Mouse (Mus musculus) MEL (cell line): Measurements from ENCODE around the gene Fut1. TPM values are rescaled to one million over a fixed set of nuclear protein-coding genes. Genes with fewer than 3 reads are reported as not detected.

ENCODE experiments used
- DNase-seq: peaks from one replicate; pipeline ENCODE4 v3.0.0; 2011; ENCODE audit warnings: low read depth, low spot score
- H3K27ac ChIP-seq: 2 replicates; pipeline ENCODE4 v1.5.1; 2012; ENCODE audit warnings: low read depth, mild to moderate bottlenecking, control low read depth, low read length, moderate library complexity; ENCODE audit not compliant: control insufficient read depth
- H3K27me3 ChIP-seq, 2 experiments: fragments of 150-350 bp in 1 of 2; sonication (generic) in 1 of 2; 2 replicates each; pipeline ENCODE4 v1.6.1; 2012; ENCODE audit warnings: low read length in 2 of 2, mild to moderate bottlenecking in 2 of 2, improper control_type of control experiment in 1 of 2, moderate library complexity in 1 of 2; ENCODE audit not compliant: insufficient read depth in 2 of 2, control insufficient read depth in 1 of 2
- H3K36me3 ChIP-seq, 2 experiments: 2 replicates each; pipeline ENCODE4 v1.6.1; 2012 to 2014; ENCODE audit warnings: low read length in 2 of 2, improper control_type of control experiment in 1 of 2, inconsistent platforms in 1 of 2, mild to moderate bottlenecking in 1 of 2; ENCODE audit not compliant: insufficient read depth in 2 of 2, control insufficient read depth in 1 of 2
- H3K4me1 ChIP-seq, 2 experiments: fragments of 150-350 bp in 1 of 2; sonication (generic) in 1 of 2; 2 replicates each; pipeline ENCODE4 v1.6.1; 2012; ENCODE audit warnings: low read length in 2 of 2, improper control_type of control experiment in 1 of 2, mild to moderate bottlenecking in 1 of 2; ENCODE audit not compliant: insufficient read depth in 2 of 2, control insufficient read depth in 1 of 2
- H3K4me3 ChIP-seq, 2 experiments: fragments of 150-350 bp in 1 of 2; sonication (generic) in 1 of 2; 2 replicates each; pipeline ENCODE4 v1.5.1; 2012; ENCODE audit warnings: low read depth in 2 of 2, low read length in 2 of 2, mild to moderate bottlenecking in 2 of 2, moderate library complexity in 2 of 2, control low read depth in 1 of 2, improper control_type of control experiment in 1 of 2; ENCODE audit not compliant: control insufficient read depth in 1 of 2, insufficient read depth in 1 of 2
- H3K79me2 ChIP-seq: 2 replicates; pipeline ENCODE4 v1.6.1; 2012; ENCODE audit warnings: mild to moderate bottlenecking, low read length, moderate library complexity; ENCODE audit not compliant: control insufficient read depth, poor library complexity, insufficient read depth
- H3K9ac ChIP-seq: 2 replicates; pipeline ENCODE4 v1.6.1; 2012; ENCODE audit warnings: low read depth, mild to moderate bottlenecking, control low read depth, low read length, moderate library complexity; ENCODE audit not compliant: control insufficient read depth, poor library complexity, severe bottlenecking
- H3K9me3 ChIP-seq: fragments of 150-350 bp; sonication (generic); replicated peaks from 2 replicates; pipeline ENCODE4 v1.6.1; 2012; ENCODE audit warnings: mild to moderate bottlenecking, low read length, improper control_type of control experiment, moderate library complexity; ENCODE audit not compliant: insufficient read depth
- BHLHE40 ChIP-seq: IDR thresholded peaks from 2 replicates; pipeline ENCODE4 v1.6.1; 2012; ENCODE audit warnings: low read depth, mild to moderate bottlenecking, inconsistent platforms, low read length, improper control_type of control experiment, borderline replicate concordance
- CHD1 ChIP-seq: IDR thresholded peaks from 2 replicates; pipeline ENCODE4 v1.6.1; 2012; ENCODE audit warnings: low read depth, mild to moderate bottlenecking, inconsistent platforms, low read length, improper control_type of control experiment
- CHD2 ChIP-seq: IDR thresholded peaks from 2 replicates; pipeline ENCODE4 v1.6.1; 2011; ENCODE audit warnings: low read length, improper control_type of control experiment
- CTCF ChIP-seq, 3 experiments: IDR thresholded peaks in 2 of 3; conservative IDR thresholded peaks in 1 of 3; 2 replicates each; pipeline ENCODE4 v1.5.1; 2011 to 2012; ENCODE audit warnings: low read length in 3 of 3, low read depth in 2 of 3, mild to moderate bottlenecking in 2 of 3, improper control_type of control experiment in 1 of 3, inconsistent platforms in 1 of 3, mixed read lengths in 1 of 3, moderate library complexity in 1 of 3; ENCODE audit not compliant: control insufficient read depth in 1 of 3, insufficient read depth in 1 of 3, poor library complexity in 1 of 3, severe bottlenecking in 1 of 3
- E2F4 ChIP-seq: IDR thresholded peaks from 2 replicates; pipeline ENCODE4 v1.6.1; 2011; ENCODE audit warnings: low read depth, low read length, improper control_type of control experiment, borderline replicate concordance
- ELF1 ChIP-seq: IDR thresholded peaks from 2 replicates; pipeline ENCODE4 v1.6.1; 2014; ENCODE audit warnings: low read depth, mild to moderate bottlenecking, inconsistent platforms, low read length, improper control_type of control experiment, moderate library complexity
- ETS1 ChIP-seq: IDR thresholded peaks from 2 replicates; pipeline ENCODE4 v1.6.1; 2012; ENCODE audit warnings: low read depth, mild to moderate bottlenecking, inconsistent platforms, low read length, improper control_type of control experiment, moderate library complexity
- GABPA ChIP-seq: IDR thresholded peaks from 2 replicates; pipeline ENCODE4 v1.6.1; 2012; ENCODE audit warnings: low read depth, mild to moderate bottlenecking, inconsistent platforms, low read length, improper control_type of control experiment, moderate library complexity
- JUND ChIP-seq: IDR thresholded peaks from 2 replicates; pipeline ENCODE4 v1.6.1; 2011; ENCODE audit warnings: low read depth, mild to moderate bottlenecking, improper control_type of control experiment, low read length
- MAX ChIP-seq: IDR thresholded peaks from 2 replicates; pipeline ENCODE4 v1.6.1; 2011; ENCODE audit warnings: low read length, improper control_type of control experiment
- MAZ ChIP-seq: IDR thresholded peaks from 2 replicates; pipeline ENCODE4 v1.6.1; 2012; ENCODE audit warnings: low read depth, mild to moderate bottlenecking, inconsistent platforms, low read length, improper control_type of control experiment
- MEF2A ChIP-seq: IDR thresholded peaks from 2 replicates; pipeline ENCODE4 v1.6.1; 2014; ENCODE audit warnings: low read depth, mild to moderate bottlenecking, inconsistent platforms, low read length, improper control_type of control experiment; ENCODE audit not compliant: poor library complexity, insufficient replicate concordance, severe bottlenecking; ENCODE audit errors: extremely low read depth
- MYC ChIP-seq: IDR thresholded peaks from 2 replicates; pipeline ENCODE4 v1.6.1; 2011; ENCODE audit warnings: low read depth, mild to moderate bottlenecking, low read length, improper control_type of control experiment, moderate library complexity
- NELFE ChIP-seq: IDR thresholded peaks from 2 replicates; pipeline ENCODE4 v1.6.1; 2011; ENCODE audit warnings: low read depth, low read length, improper control_type of control experiment
- POLR2AphosphoS2 ChIP-seq: IDR thresholded peaks from 2 replicates; pipeline ENCODE4 v1.6.1; 2011; ENCODE audit warnings: low read length, improper control_type of control experiment
- POLR2AphosphoS5 ChIP-seq: IDR thresholded peaks from 2 replicates; pipeline ENCODE4 v1.6.1; 2012; ENCODE audit warnings: low read depth, borderline replicate concordance, mild to moderate bottlenecking, inconsistent platforms, low read length, moderate library complexity, mixed read lengths
- RAD21 ChIP-seq: IDR thresholded peaks from 2 replicates; pipeline ENCODE4 v1.6.1; 2011; ENCODE audit warnings: mild to moderate bottlenecking, low read depth, low read length, improper control_type of control experiment
- TAL1 ChIP-seq: IDR thresholded peaks from 2 replicates; pipeline ENCODE4 v1.6.1; 2012; ENCODE audit warnings: mild to moderate bottlenecking, inconsistent platforms, low read length, moderate library complexity, mixed read lengths
- TBP ChIP-seq: IDR thresholded peaks from 2 replicates; pipeline ENCODE4 v1.8.0; 2011; ENCODE audit warnings: low read depth, low read length, improper control_type of control experiment
- TCF12 ChIP-seq: IDR thresholded peaks from 2 replicates; pipeline ENCODE4 v1.6.1; 2014; ENCODE audit warnings: low read depth, mild to moderate bottlenecking, inconsistent platforms, low read length, improper control_type of control experiment, moderate library complexity
- USF1 ChIP-seq: IDR thresholded peaks from 2 replicates; pipeline ENCODE4 v1.6.1; 2014; ENCODE audit warnings: low read depth, mild to moderate bottlenecking, inconsistent platforms, low read length, improper control_type of control experiment, moderate library complexity
- ZMIZ1 ChIP-seq: IDR thresholded peaks from 2 replicates; pipeline ENCODE4 v1.6.1; 2012; ENCODE audit warnings: low read depth, mild to moderate bottlenecking, inconsistent platforms, low read length, improper control_type of control experiment, moderate library complexity
- ZNF384 ChIP-seq: IDR thresholded peaks from 2 replicates; pipeline ENCODE4 v1.6.1; 2012; ENCODE audit warnings: low read depth, mild to moderate bottlenecking, inconsistent platforms, low read length, improper control_type of control experiment
- polyA plus RNA-seq, 2 experiments: library from polyadenylated mRNA; stranded (reverse) in 1 of 2; unstranded in 1 of 2; fragments of >175 nt in 1 of 2; fragments of >200 nt in 1 of 2; gene quantifications; 2 replicates each; pipeline versions ENCODE4 v1.2.1 to v1.2.4; 2012; ENCODE audit warnings: low replicate concordance in 2 of 2, low read depth in 1 of 2; ENCODE audit not compliant: insufficient read length in 2 of 2, insufficient read depth in 1 of 2, missing spikeins in 1 of 2
- total RNA-seq: library from RNA; depleted of rRNA; stranded (reverse); fragments of 300-350 nt; gene quantifications from 2 replicates; pipeline ENCODE4 v1.2.3, GENCODE M21; 2012

Gene Fut1
- total and polyA plus RNA-seq, 3 experiments = 0.04 TPM; not detected in 2

- TF ChIP-seq POLR2AphosphoS5 = no peak
- TF ChIP-seq ZNF384 = no peak
- TF ChIP-seq TAL1 = no peak
- no peak for TF ChIP-seq ELF1
- no peak for TF ChIP-seq TBP
- TF ChIP-seq MYC = no peak
- no peak for TF ChIP-seq CTCF (IDR thresholded peaks at IDR 0.05 in 2 of 3, conservative IDR thresholded peaks at IDR 0.05 in 1 of 3; ENCODE audit: control insufficient read depth in 1 of 3, insufficient read depth in 1 of 3, low read depth in 2 of 3, low read length in 3 of 3, poor library complexity in 1 of 3, severe bottlenecking in 1 of 3)
- no peak for TF ChIP-seq USF1
- TF ChIP-seq ZMIZ1 = no peak
- no peak for TF ChIP-seq CHD1
- TF ChIP-seq, all 39 proteins: peak for 0
- no peak overlapping the region for H3K27ac ChIP-seq
- no peaks in the 10 kb centered on the region for H3K27me3 ChIP-seq
- no peaks in the 10 kb centered on the region for H3K79me2 ChIP-seq
- peaks cover 2 to 5% of the 10 kb centered on the region in 2 experiments; a peak in 3 of 4 replicates for H3K4me1 ChIP-seq
- H3K36me3 ChIP-seq = peaks cover 0 to 2% of the 10 kb centered on the region in 2 experiments; a peak in 2 of 4 replicates
- no peak overlapping the region for H3K9ac ChIP-seq
- DNase-seq = no peak
- no peak overlapping the region for H3K4me3 ChIP-seq
- H3K9me3 ChIP-seq = no peaks in the 10 kb centered on the region
Observed at GRCm38 (mm10) chr7:45605704-45606289, 11.3 kb upstream of the Fut1 start.

GRCm38 (mm10) chr7:45609511-45609910 lies 7.6 kb upstream of the Fut1 start:
- no peak for DNase-seq
- no peak overlapping the region for H3K4me3 ChIP-seq
- H3K27ac ChIP-seq = no peak overlapping the region
- H3K9ac ChIP-seq = no peak overlapping the region
- H3K9me3 ChIP-seq = no peaks in the 10 kb centered on the region
- no peaks in the 10 kb centered on the region for H3K79me2 ChIP-seq
- H3K36me3 ChIP-seq = peaks cover 0 to 4% of the 10 kb centered on the region in 2 experiments; a peak in 2 of 4 replicates
- H3K4me1 ChIP-seq = peaks cover 3 to 13% of the 10 kb centered on the region in 2 experiments; a peak in 3 of 4 replicates
- H3K27me3 ChIP-seq = no peaks in the 10 kb centered on the region
- TF ChIP-seq CHD2 = no peak
- TF ChIP-seq MAX = no peak
- no peak for TF ChIP-seq ZNF384
- no peak for TF ChIP-seq CTCF (IDR thresholded peaks at IDR 0.05 in 2 of 3, conservative IDR thresholded peaks at IDR 0.05 in 1 of 3; ENCODE audit: control insufficient read depth in 1 of 3, insufficient read depth in 1 of 3, low read depth in 2 of 3, low read length in 3 of 3, poor library complexity in 1 of 3, severe bottlenecking in 1 of 3)
- TF ChIP-seq GABPA = no peak
- no peak for TF ChIP-seq JUND
- no peak for TF ChIP-seq TBP
- no peak for TF ChIP-seq NELFE
- no peak for TF ChIP-seq MEF2A
- TF ChIP-seq CHD1 = no peak
- TF ChIP-seq ZMIZ1 = no peak
- TF ChIP-seq BHLHE40 = no peak
- TF ChIP-seq ETS1 = no peak
- no peak for TF ChIP-seq TCF12
- no peak for TF ChIP-seq MAZ
- TF ChIP-seq RAD21 = no peak
- no peak for TF ChIP-seq POLR2AphosphoS2
- TF ChIP-seq E2F4 = no peak
